Mouse (Mus musculus): ENCODE measurements around the gene Cadps2.

DNA sequence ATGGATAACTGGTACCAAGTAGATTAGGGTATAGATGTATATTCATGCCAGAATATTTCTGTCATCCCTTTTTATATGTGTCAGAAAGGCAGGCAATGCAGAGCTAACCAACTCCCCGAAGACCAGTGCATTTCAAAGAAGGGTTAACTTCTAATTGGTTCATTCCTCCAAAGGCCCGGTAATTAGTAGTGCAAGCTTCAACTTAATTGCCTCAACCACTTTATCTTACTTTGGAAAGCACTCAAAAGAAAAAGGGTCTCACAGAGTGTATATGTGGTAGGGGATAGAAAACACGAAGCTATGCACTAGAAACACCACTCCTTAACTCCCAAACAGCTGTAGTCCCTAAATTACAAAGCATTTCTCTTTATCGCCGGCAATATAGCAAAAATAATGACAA lies 90.4 kb downstream of the Cadps2 start:
- TF ChIP-seq CTCF (IDR thresholded peaks at IDR 0.05; ENCODE audit: control insufficient read depth, insufficient read depth, low read length) (no peak), POLR2A (IDR thresholded peaks at IDR 0.05; ENCODE audit: borderline replicate concordance, control insufficient read depth, low read depth, low read length) (no peak)
